Mouse (Mus musculus): ENCODE data around the gene Lats1. TPM values are rescaled to one million over a fixed set of nuclear protein-coding genes. Genes with fewer than 3 reads are reported as not detected.

Lats1 gene
- total RNA-seq (2015; ENCODE audit: low replicate concordance) (14.4 and 18.0 TPM in 2 replicates), total RNA-seq (2017; ENCODE audit: low replicate concordance) (10.4 and 12.2 TPM in 2 replicates)

GRCm38 (mm10) chr10:7680731-7681301 lies at the start of gene Lats1, which contains the start of gene Pcmt1:
Lats1 (plus strand) TSS chr10:7681214.
Pcmt1 (minus strand) TSS chr10:7681136.
- peak; percentile 69 for ATAC-seq (replicated peaks; ENCODE audit: low FRiP score, poor library complexity, severe bottlenecking)

- ATAC-seq (replicated peaks; ENCODE audit: low FRiP score, poor library complexity, severe bottlenecking) = no peak
Measured at GRCm38 (mm10) chr10:7640366-7640765, 40.6 kb upstream of the Lats1 start.

GRCm38 (mm10) chr10:7645911-7646310 lies 35.1 kb upstream of the Lats1 start:
- no peak for ATAC-seq (replicated peaks; ENCODE audit: low FRiP score, poor library complexity, severe bottlenecking)

GRCm38 (mm10) chr10:7649059-7649458 lies 32.0 kb upstream of the Lats1 start:
- ATAC-seq (replicated peaks; ENCODE audit: low FRiP score, poor library complexity, severe bottlenecking) = no peak

GRCm38 (mm10) chr10:7651057-7651456 lies 30.0 kb upstream of the Lats1 start:
- no peak for ATAC-seq (replicated peaks; ENCODE audit: low FRiP score, poor library complexity, severe bottlenecking)

- peak; percentile 64 for ATAC-seq (replicated peaks; ENCODE audit: low FRiP score, poor library complexity, severe bottlenecking)
Measured at GRCm38 (mm10) chr10:7662471-7663141, 18.4 kb upstream of the Lats1 start.

- ATAC-seq (replicated peaks; ENCODE audit: low FRiP score, poor library complexity, severe bottlenecking) = peak; percentile 77
Measured at GRCm38 (mm10) chr10:7663159-7664026, 17.6 kb upstream of the Lats1 start.

GRCm38 (mm10) chr10:7664027-7664526 lies 16.9 kb upstream of the Lats1 start:
- ATAC-seq (replicated peaks; ENCODE audit: low FRiP score, poor library complexity, severe bottlenecking) = no peak

- ATAC-seq (replicated peaks; ENCODE audit: low FRiP score, poor library complexity, severe bottlenecking) = no peak
Measured at GRCm38 (mm10) chr10:7664889-7665288, 16.1 kb upstream of the Lats1 start.

- peak; percentile 83 for ATAC-seq (replicated peaks; ENCODE audit: low FRiP score, poor library complexity, severe bottlenecking)
Measured at GRCm38 (mm10) chr10:7667342-7667802, 13.6 kb upstream of the Lats1 start, which contains the start of gene Nup43. Nup43 (plus strand) TSS chr10:7667503.

- ATAC-seq (replicated peaks; ENCODE audit: low FRiP score, poor library complexity, severe bottlenecking) = peak; percentile 85
Measured at GRCm38 (mm10) chr10:7673673-7674072, 7.3 kb upstream of the Lats1 start.

- peak; percentile 72 for ATAC-seq (replicated peaks; ENCODE audit: low FRiP score, poor library complexity, severe bottlenecking)
Measured at GRCm38 (mm10) chr10:7681343-7682025, 470 bp downstream of the Lats1 start.

GRCm38 (mm10) chr10:7682249-7682648 lies 1.2 kb downstream of the Lats1 start:
- no peak for ATAC-seq (replicated peaks; ENCODE audit: low FRiP score, poor library complexity, severe bottlenecking)

- ATAC-seq (replicated peaks; ENCODE audit: low FRiP score, poor library complexity, severe bottlenecking) = no peak
Measured at GRCm38 (mm10) chr10:7686902-7687301, 5.9 kb downstream of the Lats1 start.

GRCm38 (mm10) chr10:7695286-7695685 lies 14.3 kb downstream of the Lats1 start:
- no peak for ATAC-seq (replicated peaks; ENCODE audit: low FRiP score, poor library complexity, severe bottlenecking)

GRCm38 (mm10) chr10:7700120-7700519 lies 19.1 kb downstream of the Lats1 start:
- no peak for ATAC-seq (replicated peaks; ENCODE audit: low FRiP score, poor library complexity, severe bottlenecking)

GRCm38 (mm10) chr10:7702586-7702985 lies 21.6 kb downstream of the Lats1 start:
- no peak for ATAC-seq (replicated peaks; ENCODE audit: low FRiP score, poor library complexity, severe bottlenecking)

GRCm38 (mm10) chr10:7710121-7710520 lies 29.1 kb downstream of the Lats1 start:
- no peak for ATAC-seq (replicated peaks; ENCODE audit: low FRiP score, poor library complexity, severe bottlenecking)

- ATAC-seq (replicated peaks; ENCODE audit: low FRiP score, poor library complexity, severe bottlenecking) = no peak
Measured at GRCm38 (mm10) chr10:7712506-7712905, 31.5 kb downstream of the Lats1 start.

GRCm38 (mm10) chr10:7715056-7715455 lies 34.0 kb downstream of the Lats1 start:
- ATAC-seq (replicated peaks; ENCODE audit: low FRiP score, poor library complexity, severe bottlenecking) = no peak

Data from erythroid progenitor cell, adult 5-6 weeks (primary cell).